Mouse (Mus musculus): ENCODE data around the gene Thoc2. TPM values are rescaled to one million over a fixed set of nuclear protein-coding genes. Genes with fewer than 3 reads are reported as not detected.

Gene Thoc2
- polyA plus RNA-seq, 1 experiment from 2014 or later: 108 TPM

DNA sequence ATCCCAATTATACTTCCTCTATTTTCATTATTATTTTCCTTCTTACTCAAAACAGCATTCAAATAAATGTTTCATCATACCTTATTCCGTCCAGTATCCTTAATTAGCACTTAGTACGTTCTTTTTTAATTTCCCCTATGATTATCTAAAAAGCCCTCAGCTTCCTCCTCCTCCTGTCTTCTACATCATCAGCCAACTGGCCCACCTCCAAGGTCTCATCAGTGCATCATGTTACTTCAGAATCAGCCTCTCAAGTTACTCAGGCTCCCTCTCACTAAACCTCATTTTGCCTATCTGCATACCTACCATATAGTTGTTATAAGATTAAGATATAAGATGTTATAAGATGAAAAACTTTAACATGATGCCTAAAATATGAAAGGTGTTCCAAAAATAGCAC is 43.9 kb downstream of the Thoc2 start:
- WGBS: 97% methylated on average over 2 of the region's 2 CpGs
- H3K4me1 ChIP-seq: no peaks in the 10 kb centered on the region
- ATAC-seq (ENCODE audit: low FRiP score, low read depth): no peak
- H3K27me3 ChIP-seq (replicated peaks): no peaks in the 10 kb centered on the region
- H3K9ac ChIP-seq: no peak overlapping the region
- H3K9me3 ChIP-seq: no peaks in the 10 kb centered on the region
- H3K27ac ChIP-seq: no peak overlapping the region
- no peak overlapping the region for H3K4me2 ChIP-seq (replicated peaks)
- H3K36me3 ChIP-seq: no peaks in the 10 kb centered on the region
- H3K4me3 ChIP-seq: no peak overlapping the region

DNA sequence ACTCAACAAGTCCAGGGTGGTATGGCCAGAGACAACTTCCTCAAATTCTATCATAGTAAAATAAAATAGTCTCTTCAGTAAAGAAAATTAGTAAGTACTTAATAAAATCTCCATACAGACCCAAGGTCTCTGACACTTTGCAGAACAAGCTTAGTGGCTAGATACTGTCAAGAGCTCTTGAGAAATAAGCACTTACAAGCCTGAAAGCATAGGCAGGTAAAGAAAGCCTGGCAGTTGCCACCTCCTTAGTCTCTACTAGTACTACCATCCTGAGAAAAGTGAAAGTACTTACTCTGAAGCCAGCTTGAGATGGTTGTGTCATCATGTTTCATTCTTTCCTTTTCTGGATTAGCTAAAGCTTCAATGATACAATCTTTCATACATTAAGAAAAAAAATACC is 82.7 kb downstream of the Thoc2 start:
- Histone ChIP-seq H3K27me3 (replicated peaks) (no peaks in the 10 kb centered on the region), H3K27ac (no peak overlapping the region), H3K36me3 (no peaks in the 10 kb centered on the region), H3K4me3 (no peak overlapping the region), H3K9me3 (no peaks in the 10 kb centered on the region), H3K9ac (no peak overlapping the region), H3K4me1 (no peaks in the 10 kb centered on the region), H3K4me2 (replicated peaks) (no peak overlapping the region)
- no peak for ATAC-seq (ENCODE audit: low FRiP score, low read depth)

GRCm38 (mm10) chrX:41805592-41805991 is 114.9 kb downstream of the Thoc2 start:
- Histone ChIP-seq H3K9ac (no peak overlapping the region), H3K4me3 (no peak overlapping the region), H3K9me3 (no peaks in the 10 kb centered on the region), H3K27me3 (replicated peaks) (no peaks in the 10 kb centered on the region), H3K27ac (no peak overlapping the region), H3K4me1 (no peaks in the 10 kb centered on the region), H3K4me2 (replicated peaks) (no peak overlapping the region), H3K36me3 (no peaks in the 10 kb centered on the region)
- ATAC-seq (ENCODE audit: low FRiP score, low read depth): no peak

GRCm38 (mm10) chrX:41793303-41793702 is 127.2 kb downstream of the Thoc2 start:
- ATAC-seq (ENCODE audit: low FRiP score, low read depth): no peak
- no peaks in the 10 kb centered on the region for H3K36me3 ChIP-seq
- no peak overlapping the region for H3K27ac ChIP-seq
- no peak overlapping the region for H3K4me2 ChIP-seq (replicated peaks)
- WGBS: 87% methylated on average over 6 of the region's 6 CpGs
- no peaks in the 10 kb centered on the region for H3K9me3 ChIP-seq
- H3K4me3 ChIP-seq: no peak overlapping the region
- no peak overlapping the region for H3K9ac ChIP-seq
- no peaks in the 10 kb centered on the region for H3K4me1 ChIP-seq
- H3K27me3 ChIP-seq (replicated peaks): no peaks in the 10 kb centered on the region

Small RNAs within 50 kb of the gene (microRNA-seq; reads per million reads assigned to microRNA genes)
- not detected for gene Gm44490

Other genes with a start within 250 kb of the Thoc2 start
- gene Xiap, start 139.0 kb upstream of the Thoc2 start, polyA plus RNA-seq (2016; fragmentation: Nextera tagmentation; extraction: Ambion mirVana): 11.5 and 12.4 TPM in 2 replicates
- gene Stag2, start 228.6 kb upstream of the Thoc2 start, polyA plus RNA-seq (2016; fragmentation: Nextera tagmentation; extraction: Ambion mirVana): 36.9 and 37.5 TPM in 2 replicates